In genomic region chr16:4886690-4887020, GRCm38 (mm10) we compare ENCODE assay signal across 8 mouse cellular contexts. TPM values are rescaled to one million over a fixed set of nuclear protein-coding genes. Genes with fewer than 3 reads are reported as not detected.
DNase-seq lines count a peak whose midpoint lies in the region; ATAC-seq and TF ChIP-seq lines count a peak whose summit lies in the region.

No protein-coding gene starts in this region.

- H3K9me3 ChIP-seq in kidney, postnatal 0 days (replicated peaks; ENCODE audit: low read length): no peaks in the 10 kb centered on the region
- no peaks in the 10 kb centered on the region for H3K9me3 ChIP-seq in embryonic facial prominence, embryonic 10.5 days
- H3K9me3 ChIP-seq in hindbrain, embryonic 16.5 days (ENCODE audit: control insufficient read depth, low read length): no peaks in the 10 kb centered on the region
- no peaks in the 10 kb centered on the region for H3K9me3 ChIP-seq in midbrain, postnatal 0 days (ENCODE audit: low read length)

- 0% methylated on average over 8 of the region's 8 CpGs for WGBS in kidney, postnatal 0 days
- under 1% methylated on average over 8 of the region's 8 CpGs for WGBS in embryonic facial prominence, embryonic 10.5 days
- under 1% methylated on average over 8 of the region's 8 CpGs for WGBS in hindbrain, embryonic 16.5 days
- WGBS in midbrain, postnatal 0 days: 0% methylated on average over 8 of the region's 8 CpGs

- H3K36me3 ChIP-seq in kidney, postnatal 0 days (ENCODE audit: insufficient read depth, low read length): no peaks in the 10 kb centered on the region
- H3K36me3 ChIP-seq in embryonic facial prominence, embryonic 10.5 days (replicated peaks): peaks cover 6% of the 10 kb centered on the region; the same call in 1 of the 2 replicates
- H3K36me3 ChIP-seq in hindbrain, embryonic 16.5 days (ENCODE audit: control insufficient read depth, insufficient read depth, low read length): no peaks in the 10 kb centered on the region
- H3K36me3 ChIP-seq in midbrain, postnatal 0 days (ENCODE audit: insufficient read depth, low read length): no peaks in the 10 kb centered on the region

- no peak for TF ChIP-seq CTCF in kidney, postnatal 0 days (IDR thresholded peaks at IDR 0.05; ENCODE audit: low read depth)
- no peak for TF ChIP-seq CTCF in midbrain, postnatal 0 days (IDR thresholded peaks at IDR 0.05)

- H3K9ac ChIP-seq in kidney, postnatal 0 days (ENCODE audit: low read depth, low read length): peak overlapping the region; percentile 91
- H3K9ac ChIP-seq in hindbrain, embryonic 16.5 days (ENCODE audit: low read depth, low read length): peak overlapping the region; percentile 83
- peak overlapping the region; percentile 91 for H3K9ac ChIP-seq in midbrain, postnatal 0 days (replicated peaks; ENCODE audit: low read length, poor library complexity, severe bottlenecking)

- H3K27ac ChIP-seq in kidney, postnatal 0 days: peak overlapping the region; percentile 95
- peak overlapping the region; percentile 93 for H3K27ac ChIP-seq in embryonic facial prominence, embryonic 10.5 days (replicated peaks)
- peak overlapping the region; percentile 91 for H3K27ac ChIP-seq in hindbrain, embryonic 16.5 days (ENCODE audit: low read depth, low read length)
- peak overlapping the region; percentile 92 for H3K27ac ChIP-seq in midbrain, postnatal 0 days (ENCODE audit: low read depth, low read length)

- peak overlapping the region; percentile 79 for H3K4me2 ChIP-seq in kidney, postnatal 0 days (ENCODE audit: low read length)
- H3K4me2 ChIP-seq in hindbrain, embryonic 16.5 days (ENCODE audit: low read length): peak overlapping the region; percentile 91
- H3K4me2 ChIP-seq in midbrain, postnatal 0 days (ENCODE audit: low read depth, low read length, poor library complexity, severe bottlenecking): peak overlapping the region; percentile 64

- H3K4me1 ChIP-seq in kidney, postnatal 0 days (replicated peaks; ENCODE audit: insufficient read depth, low read length): peaks cover 17% of the 10 kb centered on the region
- peaks cover 31% of the 10 kb centered on the region for H3K4me1 ChIP-seq in embryonic facial prominence, embryonic 10.5 days
- H3K4me1 ChIP-seq in hindbrain, embryonic 16.5 days (ENCODE audit: control insufficient read depth, insufficient read depth, low read depth, low read length): peaks cover 28% of the 10 kb centered on the region
- H3K4me1 ChIP-seq in midbrain, postnatal 0 days (ENCODE audit: insufficient read depth, low read length): peaks cover 16% of the 10 kb centered on the region; the same call in 1 of the 2 replicates

- no peaks in the 10 kb centered on the region for H3K27me3 ChIP-seq in kidney, postnatal 0 days (ENCODE audit: insufficient read depth, low read length)
- H3K27me3 ChIP-seq in embryonic facial prominence, embryonic 10.5 days (replicated peaks; ENCODE audit: low read depth, poor library complexity, severe bottlenecking): no peaks in the 10 kb centered on the region
- H3K27me3 ChIP-seq in hindbrain, embryonic 16.5 days (replicated peaks; ENCODE audit: control insufficient read depth, insufficient read depth, low read length): no peaks in the 10 kb centered on the region
- H3K27me3 ChIP-seq in midbrain, postnatal 0 days (ENCODE audit: insufficient read depth, low read length): no peaks in the 10 kb centered on the region

- peak overlapping the region; percentile 90 for H3K4me3 ChIP-seq in kidney, postnatal 0 days (replicated peaks; ENCODE audit: low read depth, low read length)
- H3K4me3 ChIP-seq in embryonic facial prominence, embryonic 10.5 days: peak overlapping the region; percentile 79
- H3K4me3 ChIP-seq in hindbrain, embryonic 16.5 days (ENCODE audit: low read length): peak overlapping the region; percentile 68
- peak overlapping the region; percentile 80 for H3K4me3 ChIP-seq in midbrain, postnatal 0 days (ENCODE audit: low read depth, low read length)

- no peak for DNase-seq in kidney, postnatal 0 days (ENCODE audit: low spot score)
- DNase-seq in kidney, adult 8-10 months: no peak
- DNase-seq in embryonic facial prominence, embryonic 10.5 days (ENCODE audit: low spot score): no peak
- DNase-seq in midbrain, postnatal 0 days (ENCODE audit: low spot score): no peak
- DNase-seq in layer of hippocampus, adult 18-20 months (ENCODE audit: low spot score in 2 of 2): no peak
- DNase-seq in cerebellum, adult 8-10 months: no peak
- DNase-seq in right cerebral cortex, postnatal 4 days: no peak

- ATAC-seq in kidney, postnatal 0 days (replicated peaks; ENCODE audit: low FRiP score, low read depth): no peak; the same call in 1 of the 2 replicates
- no peak for ATAC-seq in hindbrain, embryonic 16.5 days
- 0 out of 2 replicates have a peak, but pooled peaks have one; percentile 1 for ATAC-seq in midbrain, postnatal 0 days (ENCODE audit: low FRiP score)

RNA-seq across cellular contexts. Expression of gene Mgrn1, which starts 0.6 kb away (rescaled TPM):
- polyA plus RNA-seq in kidney, postnatal 0 days (2015; fragmentation: Nextera tagmentation; extraction: Ambion mirVana): 85.9 and 99.0 TPM in 2 replicates
- 64.9 and 72.0 TPM in 2 replicates for polyA plus RNA-seq in embryonic facial prominence, embryonic 10.5 days (2016; fragmentation: Nextera tagmentation; extraction: Ambion mirVana)
- 133 and 140 TPM in 2 replicates for polyA plus RNA-seq in hindbrain, embryonic 16.5 days (2015; fragmentation: Nextera tagmentation; extraction: Ambion mirVana)
- total RNA-seq in midbrain, postnatal 0 days (2014; rRNA removed): 199 and 221 TPM in 2 replicates
- polyA plus RNA-seq in midbrain, postnatal 0 days (2015; fragmentation: Nextera tagmentation; extraction: Ambion mirVana): 117 and 127 TPM in 2 replicates
- 100 to 1,000 TPM; 214 to 215 TPM for total RNA-seq in layer of hippocampus, adult 18-20 months (2021)

RNA-seq across cellular contexts. Expression of gene Ubald1, which starts 6.5 kb away (rescaled TPM):
- polyA plus RNA-seq in kidney, postnatal 0 days (2015; fragmentation: Nextera tagmentation; extraction: Ambion mirVana): 39.4 and 41.5 TPM in 2 replicates
- polyA plus RNA-seq in embryonic facial prominence, embryonic 10.5 days (2016; fragmentation: Nextera tagmentation; extraction: Ambion mirVana): 44.0 and 46.2 TPM in 2 replicates
- 55.2 and 73.2 TPM in 2 replicates for polyA plus RNA-seq in hindbrain, embryonic 16.5 days (2015; fragmentation: Nextera tagmentation; extraction: Ambion mirVana)
- total RNA-seq in midbrain, postnatal 0 days (2014; rRNA removed): 30.3 and 35.0 TPM in 2 replicates
- polyA plus RNA-seq in midbrain, postnatal 0 days (2015; fragmentation: Nextera tagmentation; extraction: Ambion mirVana): 79.9 and 82.5 TPM in 2 replicates
- total RNA-seq in layer of hippocampus, adult 18-20 months (2021): 10 to 100 TPM; 96.1 to 98.1 TPM

RNA-seq across cellular contexts. Expression of gene 4930562C15Rik, which starts 51.4 kb away (rescaled TPM):
- 0.14 TPM in 1 of 2 replicates, not detected in the other for polyA plus RNA-seq in kidney, postnatal 0 days (2015; fragmentation: Nextera tagmentation; extraction: Ambion mirVana)
- 0.25 and 0.66 TPM in 2 replicates for polyA plus RNA-seq in embryonic facial prominence, embryonic 10.5 days (2016; fragmentation: Nextera tagmentation; extraction: Ambion mirVana)
- polyA plus RNA-seq in hindbrain, embryonic 16.5 days (2015; fragmentation: Nextera tagmentation; extraction: Ambion mirVana): 0.13 and 0.19 TPM in 2 replicates
- not detected in 2 replicates for total RNA-seq in midbrain, postnatal 0 days (2014; rRNA removed)
- polyA plus RNA-seq in midbrain, postnatal 0 days (2015; fragmentation: Nextera tagmentation; extraction: Ambion mirVana): 0.47 TPM in 1 of 2 replicates, not detected in the other
- not detected for total RNA-seq in layer of hippocampus, adult 18-20 months (2021)

RNA-seq across cellular contexts. Expression of gene Nudt16l1, which starts 51.9 kb away (rescaled TPM):
- polyA plus RNA-seq in kidney, postnatal 0 days (2015; fragmentation: Nextera tagmentation; extraction: Ambion mirVana): 152 and 161 TPM in 2 replicates
- 139 and 151 TPM in 2 replicates for polyA plus RNA-seq in embryonic facial prominence, embryonic 10.5 days (2016; fragmentation: Nextera tagmentation; extraction: Ambion mirVana)
- polyA plus RNA-seq in hindbrain, embryonic 16.5 days (2015; fragmentation: Nextera tagmentation; extraction: Ambion mirVana): 132 and 137 TPM in 2 replicates
- total RNA-seq in midbrain, postnatal 0 days (2014; rRNA removed): 46.7 and 48.6 TPM in 2 replicates
- 103 and 117 TPM in 2 replicates for polyA plus RNA-seq in midbrain, postnatal 0 days (2015; fragmentation: Nextera tagmentation; extraction: Ambion mirVana)
- 10 to 100 TPM; 73.0 to 78.3 TPM for total RNA-seq in layer of hippocampus, adult 18-20 months (2021)
